Mouse (Mus musculus) liver, embryonic 13.5 days (tissue): ENCODE results near the gene Ftsj3. TPM values are rescaled to one million over a fixed set of nuclear protein-coding genes. Genes with fewer than 3 reads are reported as not detected.
"Not testable (repeated sequence)": the region's sequence is repeated elsewhere in the genome, so short reads cannot be mapped to it uniquely, and the experiment has no call there.

Experiments used
- ATAC-seq: fragments of 200-750 bp; cut with Nextera tagmentation; 2 replicates; pipeline ENCODE4 v1.8.0; 2017; ENCODE audit warnings: low read depth, mild to moderate bottlenecking, moderate number of reproducible peaks, moderate library complexity
- DNase-seq: peaks from one replicate; pipeline ENCODE4 v3.0.0; 2022
- H3K27ac ChIP-seq: fragments of 300-500 bp; sonication (generic); 2 replicates; pipeline ENCODE4 v1.5.1; 2015; ENCODE audit warnings: moderate library complexity, mild to moderate bottlenecking, inconsistent platforms
- H3K27me3 ChIP-seq: fragments of 300-500 bp; sonication (generic); 2 replicates; pipeline ENCODE4 v1.6.1; 2015; ENCODE audit warnings: mild to moderate bottlenecking, inconsistent platforms
- H3K36me3 ChIP-seq: fragments of 300-500 bp; sonication (generic); 2 replicates; pipeline ENCODE4 v1.6.1; 2015; ENCODE audit warnings: mild to moderate bottlenecking, inconsistent platforms
- H3K4me1 ChIP-seq: fragments of 300-500 bp; sonication (generic); replicated peaks from 2 replicates; pipeline ENCODE4 v1.6.1; 2015; ENCODE audit warnings: inconsistent platforms
- H3K4me2 ChIP-seq: fragments of 300-500 bp; sonication (generic); 2 replicates; pipeline ENCODE4 v1.6.1; 2015; ENCODE audit warnings: inconsistent platforms, mild to moderate bottlenecking, moderate library complexity
- H3K4me3 ChIP-seq: fragments of 300-500 bp; sonication (generic); replicated peaks from 2 replicates; pipeline ENCODE4 v1.5.1; 2015; ENCODE audit warnings: mild to moderate bottlenecking, inconsistent platforms
- H3K9ac ChIP-seq: fragments of 300-500 bp; sonication (generic); 2 replicates; pipeline ENCODE4 v1.6.1; 2015; ENCODE audit warnings: mild to moderate bottlenecking, inconsistent platforms
- H3K9me3 ChIP-seq: fragments of 300-500 bp; sonication (generic); replicated peaks from 2 replicates; pipeline ENCODE4 v1.6.1; 2016; ENCODE audit warnings: inconsistent platforms
- WGBS: fragments of 180-500 bp; shearing (Covaris S2); methylation state at CpG from one replicate; pipeline ENCODE4 v1.1.7; 2015; ENCODE audit not compliant: insufficient replicate concordance; 5-methylcytosine and 5-hydroxymethylcytosine counted together
- polyA plus RNA-seq: library from polyadenylated mRNA; unstranded; fragments of >200 nt; fragmentation: Nextera tagmentation; extraction: Ambion mirVana; gene quantifications from 2 replicates; pipeline ENCODE4 v1.2.1, GENCODE M21; 2015

Ftsj3 gene
- polyA plus RNA-seq, 1 experiment from 2014 or later, result 55.4 TPM

GRCm38 (mm10) chr11:106249326-106249725 is 6.6 kb downstream of the Ftsj3 start:
- whole genome bisulfite sequencing, result 85% methylated on average over 7 of the region's 7 CpGs
- DNase-seq (no peak), ATAC-seq (no peak)
- H3K27me3 ChIP-seq, result no peaks in the 10 kb centered on the region
- H3K4me3 ChIP-seq, result no peak overlapping the region
- H3K27ac ChIP-seq, result no peak overlapping the region
- peaks cover 10% of the 10 kb centered on the region for H3K4me1 ChIP-seq
- peaks cover 97% of the 10 kb centered on the region for H3K36me3 ChIP-seq
- H3K9me3 ChIP-seq, result no peaks in the 10 kb centered on the region
- H3K4me2 ChIP-seq, result no peak overlapping the region
- no peak overlapping the region for H3K9ac ChIP-seq

- no peak for DNase-seq
These were observed 9.0 kb downstream of the Ftsj3 start for GRCm38 (mm10) chr11:106246834-106247233.

GRCm38 (mm10) chr11:106233978-106234377 is 21.9 kb downstream of the Ftsj3 start:
- H3K36me3 ChIP-seq, result peaks cover 68% of the 10 kb centered on the region
- not testable (repeated sequence) for ATAC-seq, H3K9me3 ChIP-seq, H3K27ac ChIP-seq, H3K4me2 ChIP-seq, H3K4me1 ChIP-seq, H3K4me3 ChIP-seq, H3K9ac ChIP-seq, DNase-seq, H3K27me3 ChIP-seq
- WGBS, result 75% methylated on average over 8 of the region's 8 CpGs

More at GRCm38 (mm10) chr11:106246834-106247233, 9.0 kb downstream of the Ftsj3 start:
- no peak for ATAC-seq
- H3K4me1 ChIP-seq, result no peaks in the 10 kb centered on the region
- H3K9ac ChIP-seq, result no peak overlapping the region
- H3K4me3 ChIP-seq, result no peak overlapping the region
- no peaks in the 10 kb centered on the region for H3K9me3 ChIP-seq
- H3K27ac ChIP-seq, result no peak overlapping the region
- WGBS, result 87% methylated on average over 1 of the region's 1 CpGs
- no peak overlapping the region for H3K4me2 ChIP-seq
- H3K36me3 ChIP-seq, result peaks cover 96% of the 10 kb centered on the region
- no peaks in the 10 kb centered on the region for H3K27me3 ChIP-seq

GRCm38 (mm10) chr11:106220603-106221002 is 35.3 kb downstream of the Ftsj3 start:
- H3K27ac ChIP-seq, result no peak overlapping the region

GRCm38 (mm10) chr11:106216730-106217490 is 39.0 kb downstream of the Ftsj3 start, which contains the start of gene Ddx42:
Ddx42 (plus strand) TSS chr11:106216926.
- DNase-seq, result peak; percentile 85
- peak within 1 kb of the TSS; percentile 94 for H3K9ac ChIP-seq
- H3K4me1 ChIP-seq, result peaks cover 44% of the 10 kb centered on the region
- no peaks in the 10 kb centered on the region for H3K9me3 ChIP-seq
- H3K4me2 ChIP-seq, result peak within 1 kb of the TSS; percentile 78
- H3K36me3 ChIP-seq, result peaks cover 15% of the 10 kb centered on the region
- H3K27me3 ChIP-seq, result no peaks in the 10 kb centered on the region
- peak within 1 kb of the TSS; percentile 98 for H3K4me3 ChIP-seq
- H3K27ac ChIP-seq, result peak within 1 kb of the TSS; percentile 99
- WGBS, result under 1% methylated on average over 70 of the region's 70 CpGs
- peak; percentile 88 for ATAC-seq

More at GRCm38 (mm10) chr11:106220603-106221002, 35.3 kb downstream of the Ftsj3 start:
- WGBS, result 75% methylated on average over 3 of the region's 3 CpGs
- peaks cover 18% of the 10 kb centered on the region for H3K36me3 ChIP-seq
- H3K4me3 ChIP-seq, result no peak overlapping the region
- DNase-seq (no peak), ATAC-seq (no peak)
- no peak overlapping the region for H3K9ac ChIP-seq
- peaks cover 27% of the 10 kb centered on the region for H3K4me1 ChIP-seq
- H3K9me3 ChIP-seq, result no peaks in the 10 kb centered on the region
- H3K4me2 ChIP-seq, result no peak overlapping the region
- H3K27me3 ChIP-seq, result no peaks in the 10 kb centered on the region

GRCm38 (mm10) chr11:106215927-106216729 is 39.8 kb downstream of the Ftsj3 start, which contains the start of gene Ccdc47:
Ccdc47 (minus strand) TSS chr11:106216344.
- ATAC-seq, result peak; percentile 92
- H3K4me3 ChIP-seq, result peak within 1 kb of the TSS; percentile 98
- peak; percentile 91 for DNase-seq
- H3K36me3 ChIP-seq, result peaks cover 22% of the 10 kb centered on the region
- H3K9me3 ChIP-seq, result no peaks in the 10 kb centered on the region
- H3K27me3 ChIP-seq, result no peaks in the 10 kb centered on the region
- H3K27ac ChIP-seq, result peak within 1 kb of the TSS; percentile 99
- under 1% methylated on average over 46 of the region's 46 CpGs for WGBS
- H3K4me2 ChIP-seq, result peak within 1 kb of the TSS; percentile 78
- peaks cover 44% of the 10 kb centered on the region for H3K4me1 ChIP-seq
- H3K9ac ChIP-seq, result peak within 1 kb of the TSS; percentile 94

- DNase-seq (no peak), ATAC-seq (no peak)
- WGBS, result 12% methylated on average over 7 of the region's 7 CpGs
- Histone ChIP-seq H3K9me3 (no peaks in the 10 kb centered on the region), H3K27me3 (no peaks in the 10 kb centered on the region), H3K36me3 (peaks cover 28% of the 10 kb centered on the region), H3K27ac (peak overlapping the region; percentile 99), H3K4me3 (peak overlapping the region; percentile 98), H3K4me1 (peaks cover 44% of the 10 kb centered on the region), H3K4me2 (peak overlapping the region; percentile 78), H3K9ac (peak overlapping the region; percentile 86)
These were observed 40.4 kb downstream of the Ftsj3 start for GRCm38 (mm10) chr11:106215450-106215859.

GRCm38 (mm10) chr11:106214856-106215255 is 41.0 kb downstream of the Ftsj3 start:
- Histone ChIP-seq H3K4me3 (peak overlapping the region; percentile 98), H3K36me3 (peaks cover 34% of the 10 kb centered on the region), H3K4me1 (peaks cover 40% of the 10 kb centered on the region), H3K4me2 (peak overlapping the region; percentile 78), H3K27me3 (no peaks in the 10 kb centered on the region), H3K27ac (peak overlapping the region; percentile 99), H3K9ac (peak overlapping the region; percentile 86), H3K9me3 (no peaks in the 10 kb centered on the region)
- DNase-seq (no peak), ATAC-seq (no peak)
- WGBS, result 77% methylated on average over 5 of the region's 5 CpGs

GRCm38 (mm10) chr11:106212771-106213170 is 43.1 kb downstream of the Ftsj3 start:
- Histone ChIP-seq H3K4me3 (no peak overlapping the region), H3K9ac (no peak overlapping the region), H3K36me3 (peaks cover 54% of the 10 kb centered on the region), H3K27me3 (no peaks in the 10 kb centered on the region), H3K9me3 (no peaks in the 10 kb centered on the region), H3K27ac (no peak overlapping the region), H3K4me2 (no peak overlapping the region), H3K4me1 (peaks cover 23% of the 10 kb centered on the region)
- WGBS, result 87% methylated on average over 8 of the region's 8 CpGs
- ATAC-seq (no peak), DNase-seq (no peak)

GRCm38 (mm10) chr11:106202123-106202465 is 53.8 kb downstream of the Ftsj3 start, which contains the start of gene Strada:
Strada (minus strand) TSS chr11:106202168.
- Histone ChIP-seq H3K9ac (0 out of 2 replicates have a peak within 1 kb of the TSS, but pooled peaks have one; percentile 10), H3K36me3 (peaks cover 85% of the 10 kb centered on the region), H3K27ac (peak within 1 kb of the TSS; percentile 47), H3K4me2 (0 out of 2 replicates have a peak within 1 kb of the TSS, but pooled peaks have one; percentile 15), H3K4me1 (peaks cover 37% of the 10 kb centered on the region), H3K9me3 (no peaks in the 10 kb centered on the region), H3K4me3 (no peak within 1 kb of the TSS), H3K27me3 (no peaks in the 10 kb centered on the region)
- WGBS, result 43% methylated on average over 5 of the region's 5 CpGs
- ATAC-seq (no peak), DNase-seq (no peak)
